Mouse (Mus musculus): Measurements from ENCODE around the gene Cenpe. TPM values are rescaled to one million over a fixed set of nuclear protein-coding genes. Genes with fewer than 3 reads are reported as not detected.

Gene Cenpe
- total RNA-seq, 2 experiments from 2014 or later = 2.2 to 2.3 TPM

Other genes starting within 250 kb of the Cenpe start
- 1 to 10 TPM; 2.9 to 5.7 TPM for gene Bdh2, start 68.7 kb downstream of the Cenpe start, total RNA-seq (2021)
- gene Slc9b2, start 95.2 kb downstream of the Cenpe start, total RNA-seq (2021) = 1 to 10 TPM; 2.7 to 3.9 TPM
- not detected for gene Slc9b1, start 135.5 kb downstream of the Cenpe start, total RNA-seq (2021)
- gene Cisd2, start 211.4 kb downstream of the Cenpe start, total RNA-seq (2021) = 10 to 100 TPM; 34.9 to 36.5 TPM
- 100 to 1,000 TPM; 251 to 252 TPM for gene Ube2d3, start 225.6 kb downstream of the Cenpe start, total RNA-seq (2021)